Mouse (Mus musculus) 3134 (cell line): ENCODE measurements around the gene Syt5.
"Not testable (repeated sequence)": the region's sequence is repeated elsewhere in the genome, so short reads cannot be mapped to it uniquely, and the experiment has no call there.

Experiments used
- DNase-seq: peaks from one replicate; pipeline ENCODE4 v3.0.0-alpha.2; 2011; ENCODE audit warnings: low spot score; ENCODE audit not compliant: insufficient read length; ENCODE audit errors: extremely low read depth

Gene Syt5

GRCm38 (mm10) chr7:4547221-4547641 lies at the start of gene Syt5:
Syt5 (minus strand) TSS chr7:4547541.
- DNase-seq = no peak

GRCm38 (mm10) chr7:4597046-4597445 lies 49.7 kb upstream of the Syt5 start:
- not testable (repeated sequence) for DNase-seq

GRCm38 (mm10) chr7:4581481-4581880 lies 34.1 kb upstream of the Syt5 start:
- not testable (repeated sequence) for DNase-seq

- not testable (repeated sequence) for DNase-seq
Observed at GRCm38 (mm10) chr7:4572361-4572760, 25.0 kb upstream of the Syt5 start.

- DNase-seq = no peak
Observed at GRCm38 (mm10) chr7:4562660-4563059, 15.3 kb upstream of the Syt5 start.

GRCm38 (mm10) chr7:4557167-4557560 lies 9.8 kb upstream of the Syt5 start:
- no peak for DNase-seq

- peak; percentile 41 for DNase-seq
Observed at GRCm38 (mm10) chr7:4556256-4557166, 9.2 kb upstream of the Syt5 start.

GRCm38 (mm10) chr7:4546591-4547131 lies 680 bp downstream of the Syt5 start:
- no peak for DNase-seq

- DNase-seq = no peak
Observed at GRCm38 (mm10) chr7:4546050-4546449, 1.3 kb downstream of the Syt5 start.

GRCm38 (mm10) chr7:4542013-4542412 lies 5.3 kb downstream of the Syt5 start:
- no peak for DNase-seq

- no peak for DNase-seq
Observed at GRCm38 (mm10) chr7:4541344-4541743, 6.0 kb downstream of the Syt5 start.

GRCm38 (mm10) chr7:4539019-4539418 lies 8.3 kb downstream of the Syt5 start:
- DNase-seq = no peak

GRCm38 (mm10) chr7:4537181-4537580 lies 10.2 kb downstream of the Syt5 start:
- no peak for DNase-seq

GRCm38 (mm10) chr7:4536369-4536768 lies 11.0 kb downstream of the Syt5 start:
- DNase-seq = no peak

- no peak for DNase-seq
Observed at GRCm38 (mm10) chr7:4532005-4532729, 15.2 kb downstream of the Syt5 start, which contains the start of gene Dnaaf3. Dnaaf3 (minus strand) TSS chr7:4532453.

- not testable (repeated sequence) for DNase-seq
Observed at GRCm38 (mm10) chr7:4530166-4530565, 17.2 kb downstream of the Syt5 start.

- no peak for DNase-seq
Observed at GRCm38 (mm10) chr7:4527302-4527689, 20.0 kb downstream of the Syt5 start.

- DNase-seq = no peak
Observed at GRCm38 (mm10) chr7:4526341-4527301, 20.7 kb downstream of the Syt5 start.

- not testable (repeated sequence) for DNase-seq
Observed at GRCm38 (mm10) chr7:4524212-4524922, 23.0 kb downstream of the Syt5 start, which contains the start of gene Tnni3. Tnni3 (minus strand) TSS chr7:4524229.
